In genomic region chr12:112677943-112678554, GRCm38 (mm10) we compare ENCODE assay signal across 8 mouse cellular contexts. TPM values are rescaled to one million over a fixed set of nuclear protein-coding genes. Genes with fewer than 3 reads are reported as not detected.
A peak's percentile ranks its signal among the peaks of the same experiment; 100 is the strongest.
DNase-seq lines count a peak whose midpoint lies in the region; ATAC-seq and TF ChIP-seq lines count a peak whose summit lies in the region.

No protein-coding gene starts in this region.

- peak overlapping the region; percentile 28; the same call in 1 of the 2 replicates for H3K27ac ChIP-seq in kidney, adult 2 months (ENCODE audit: insufficient read depth, low read depth, low read length)
- H3K27ac ChIP-seq in bone marrow, adult 2 months (ENCODE audit: control insufficient read depth, insufficient read depth, low read depth, low read length, poor library complexity), result peak overlapping the region; percentile 66; the same call in 1 of the 2 replicates
- peak overlapping the region; percentile 90 for H3K27ac ChIP-seq in hindbrain, embryonic 10.5 days
- no peak overlapping the region for H3K27ac ChIP-seq in midbrain, embryonic 11.5 days (ENCODE audit: low read depth, low read length)

- DNase-seq in kidney, adult 2 months, result no peak
- no peak for DNase-seq in kidney, adult 9 months
- no peak for DNase-seq in hindbrain, embryonic 10.5 days (ENCODE audit: low spot score)
- DNase-seq in midbrain, embryonic 11.5 days (ENCODE audit: low spot score, missing footprints), result peak; percentile 98
- no peak for DNase-seq in embryo, embryonic 11 days
- no peak for DNase-seq in Muller cell, postnatal 12 days (ENCODE audit: inconsistent ontology term)
- DNase-seq in layer of hippocampus, adult 18-20 months (ENCODE audit: low spot score in 2 of 2), result no peak

- 40% methylated on average over 19 of the region's 19 CpGs for WGBS in kidney, adult 2 months
- 42% methylated on average over 19 of the region's 19 CpGs for WGBS in bone marrow, adult 2 months
- 16% methylated on average over 19 of the region's 19 CpGs for WGBS in hindbrain, embryonic 10.5 days
- WGBS in midbrain, embryonic 11.5 days, result 19% methylated on average over 19 of the region's 19 CpGs

- H3K4me1 ChIP-seq in kidney, adult 2 months (ENCODE audit: control insufficient read depth, insufficient read depth, low read length), result peaks cover under 1% of the 10 kb centered on the region; the same call in 1 of the 2 replicates
- no peaks in the 10 kb centered on the region; the same call in 1 of the 2 replicates for H3K4me1 ChIP-seq in bone marrow, adult 2 months (ENCODE audit: control insufficient read depth, insufficient read depth, low read length)
- H3K4me1 ChIP-seq in hindbrain, embryonic 10.5 days (replicated peaks), result peaks cover 61% of the 10 kb centered on the region
- H3K4me1 ChIP-seq in midbrain, embryonic 11.5 days (ENCODE audit: control insufficient read depth, insufficient read depth, low read length), result peaks cover 23% of the 10 kb centered on the region

- H3K36me3 ChIP-seq in kidney, adult 2 months (ENCODE audit: control insufficient read depth, insufficient read depth, low read length), result no peaks in the 10 kb centered on the region
- H3K36me3 ChIP-seq in hindbrain, embryonic 10.5 days, result peaks cover 22% of the 10 kb centered on the region
- no peaks in the 10 kb centered on the region for H3K36me3 ChIP-seq in midbrain, embryonic 11.5 days (ENCODE audit: control insufficient read depth, insufficient read depth, low read length)

- no peaks in the 10 kb centered on the region for H3K9me3 ChIP-seq in hindbrain, embryonic 10.5 days
- H3K9me3 ChIP-seq in midbrain, embryonic 11.5 days (ENCODE audit: control insufficient read depth, low read length), result no peaks in the 10 kb centered on the region

- ATAC-seq in midbrain, embryonic 11.5 days (ENCODE audit: low FRiP score), result peak; percentile 3; the same call in 1 of the 2 replicates

- H3K9ac ChIP-seq in midbrain, embryonic 11.5 days (ENCODE audit: low read length), result peak overlapping the region; percentile 74

- TF ChIP-seq CTCF in kidney, adult 2 months (conservative IDR thresholded peaks at IDR 0.05; ENCODE audit: insufficient read depth, insufficient read length, low read depth, low read length), result 0 out of 2 replicates have a peak, but pooled peaks have one; percentile 18
- no peak for TF ChIP-seq CTCF in bone marrow, adult 2 months (IDR thresholded peaks at IDR 0.05; ENCODE audit: control insufficient read depth, insufficient read depth, low read length)

- H3K4me2 ChIP-seq in midbrain, embryonic 11.5 days, result peak overlapping the region; percentile 85

- H3K4me3 ChIP-seq in kidney, adult 2 months (ENCODE audit: insufficient read depth, low read depth, low read length), result peak overlapping the region; percentile 80
- H3K4me3 ChIP-seq in bone marrow, adult 2 months (replicated peaks; ENCODE audit: control insufficient read depth, low read depth, low read length), result peak overlapping the region; percentile 62
- H3K4me3 ChIP-seq in hindbrain, embryonic 10.5 days, result peak overlapping the region; percentile 75
- peak overlapping the region; percentile 55 for H3K4me3 ChIP-seq in midbrain, embryonic 11.5 days (ENCODE audit: low read depth, low read length)

- no peak for TF ChIP-seq POLR2A in kidney, adult 2 months (IDR thresholded peaks at IDR 0.05; ENCODE audit: low read depth, low read length)
- TF ChIP-seq POLR2A in bone marrow, adult 2 months (IDR thresholded peaks at IDR 0.05; ENCODE audit: borderline replicate concordance, control insufficient read depth, low read depth, low read length), result no peak

- H3K27me3 ChIP-seq in kidney, adult 2 months (replicated peaks; ENCODE audit: control insufficient read depth, insufficient read depth, low read length), result no peaks in the 10 kb centered on the region
- peaks cover 70% of the 10 kb centered on the region for H3K27me3 ChIP-seq in hindbrain, embryonic 10.5 days (ENCODE audit: insufficient read depth, poor library complexity, severe bottlenecking)
- peaks cover 25% of the 10 kb centered on the region for H3K27me3 ChIP-seq in midbrain, embryonic 11.5 days (ENCODE audit: control insufficient read depth, insufficient read depth, low read length)

RNA-seq across cellular contexts. Expression of gene Zbtb42, which starts 0.6 kb away (rescaled TPM):
- polyA plus RNA-seq in kidney, adult 2 months (2012; rRNA removed), result 10.7 and 12.1 TPM in 2 replicates
- polyA plus RNA-seq in bone marrow, adult 2 months (2011; ENCODE audit: insufficient read depth, insufficient read length, low replicate concordance, missing spikeins), result 2.6 and 5.1 TPM in 2 replicates
- 7.1 and 10.9 TPM in 2 replicates for polyA plus RNA-seq in hindbrain, embryonic 10.5 days (2016; fragmentation: Nextera tagmentation; extraction: Ambion mirVana)
- polyA plus RNA-seq in midbrain, embryonic 11.5 days (2014; fragmentation: Nextera tagmentation; extraction: Ambion mirVana), result 4.8 and 5.1 TPM in 2 replicates
- under 1 TPM; 0.61 to 0.97 TPM for total RNA-seq in layer of hippocampus, adult 18-20 months (2021)

RNA-seq across cellular contexts. Expression of gene Akt1, which starts 3.4 kb away (rescaled TPM):
- polyA plus RNA-seq in kidney, adult 2 months (2012; rRNA removed), result 85.3 and 90.6 TPM in 2 replicates
- polyA plus RNA-seq in bone marrow, adult 2 months (2011; ENCODE audit: insufficient read depth, insufficient read length, low replicate concordance, missing spikeins), result 39.8 and 56.1 TPM in 2 replicates
- 50.9 and 56.8 TPM in 2 replicates for polyA plus RNA-seq in hindbrain, embryonic 10.5 days (2016; fragmentation: Nextera tagmentation; extraction: Ambion mirVana)
- polyA plus RNA-seq in midbrain, embryonic 11.5 days (2014; fragmentation: Nextera tagmentation; extraction: Ambion mirVana), result 62.5 and 82.6 TPM in 2 replicates
- total RNA-seq in layer of hippocampus, adult 18-20 months (2021), result 100 to 1,000 TPM; 169 to 170 TPM

RNA-seq across cellular contexts. Expression of gene Siva1, which starts 33.6 kb away (rescaled TPM):
- polyA plus RNA-seq in kidney, adult 2 months (2012; rRNA removed), result 27.7 and 27.8 TPM in 2 replicates
- 47.7 and 81.1 TPM in 2 replicates for polyA plus RNA-seq in bone marrow, adult 2 months (2011; ENCODE audit: insufficient read depth, insufficient read length, low replicate concordance, missing spikeins)
- 281 and 334 TPM in 2 replicates for polyA plus RNA-seq in hindbrain, embryonic 10.5 days (2016; fragmentation: Nextera tagmentation; extraction: Ambion mirVana)
- polyA plus RNA-seq in midbrain, embryonic 11.5 days (2014; fragmentation: Nextera tagmentation; extraction: Ambion mirVana), result 182 and 230 TPM in 2 replicates
- total RNA-seq in layer of hippocampus, adult 18-20 months (2021), result 10 to 100 TPM; 23.4 TPM

RNA-seq across cellular contexts. Expression of gene Cep170b, which starts 42.2 kb away (rescaled TPM):
- polyA plus RNA-seq in kidney, adult 2 months (2012; rRNA removed), result 63.4 and 75.3 TPM in 2 replicates
- polyA plus RNA-seq in bone marrow, adult 2 months (2011; ENCODE audit: insufficient read depth, insufficient read length, low replicate concordance, missing spikeins), result 0.29 and 5.8 TPM in 2 replicates
- polyA plus RNA-seq in hindbrain, embryonic 10.5 days (2016; fragmentation: Nextera tagmentation; extraction: Ambion mirVana), result 6.7 and 8.7 TPM in 2 replicates
- polyA plus RNA-seq in midbrain, embryonic 11.5 days (2014; fragmentation: Nextera tagmentation; extraction: Ambion mirVana), result 5.2 and 5.5 TPM in 2 replicates
- 100 to 1,000 TPM; 192 to 208 TPM for total RNA-seq in layer of hippocampus, adult 18-20 months (2021)

RNA-seq across cellular contexts. Expression of gene Adssl1, which starts 58.2 kb away (rescaled TPM):
- polyA plus RNA-seq in kidney, adult 2 months (2012; rRNA removed), result 8.1 and 10.4 TPM in 2 replicates
- polyA plus RNA-seq in bone marrow, adult 2 months (2011; ENCODE audit: insufficient read depth, insufficient read length, low replicate concordance, missing spikeins), result 21.0 and 44.8 TPM in 2 replicates
- 3.7 and 5.5 TPM in 2 replicates for polyA plus RNA-seq in hindbrain, embryonic 10.5 days (2016; fragmentation: Nextera tagmentation; extraction: Ambion mirVana)
- polyA plus RNA-seq in midbrain, embryonic 11.5 days (2014; fragmentation: Nextera tagmentation; extraction: Ambion mirVana), result 1.9 and 2.7 TPM in 2 replicates
- total RNA-seq in layer of hippocampus, adult 18-20 months (2021), result 10 to 100 TPM; 14.3 to 15.7 TPM
